Mouse (Mus musculus) v-Abl transformed pro-B cells (cell line): ENCODE results near the gene 4930558K02Rik.

Experiments
- in situ Hi-C, 2 experiments: fragments of 400-800 bp; cut with MboI; formaldehyde crosslinking; loops; one replicate each; pipeline ENCODE4 v1.15.1; 2025; ENCODE audit not compliant: unreplicated experiment in 2 of 2

4930558K02Rik gene

GRCm38 (mm10) chr1:161962465-161963377, 16.7 kb downstream of the 4930558K02Rik start:
- in situ Hi-C loops, result loop anchor here (5.0 to 25.0 kb wide), 6 partner anchors 70 to 1575 kb away; no protein-coding TSS in a partner anchor

GRCm38 (mm10) chr1:161957964-161958950, 21.2 kb downstream of the 4930558K02Rik start:
- in situ Hi-C loops, result loop anchor here in 1 of 2 experiments (25.0 kb wide), 2 partner anchors 721 to 1571 kb away; no protein-coding TSS in a partner anchor

GRCm38 (mm10) chr1:161955846-161956245, 23.6 kb downstream of the 4930558K02Rik start:
- in situ Hi-C loops, result loop anchor here in 1 of 2 experiments (25.0 kb wide), 2 partner anchors 719 to 1569 kb away; no protein-coding TSS in a partner anchor

GRCm38 (mm10) chr1:161952599-161952998, 26.8 kb downstream of the 4930558K02Rik start:
- in situ Hi-C loops, result loop anchor here in 1 of 2 experiments (25.0 kb wide), 2 partner anchors 715 to 1565 kb away; no protein-coding TSS in a partner anchor

GRCm38 (mm10) chr1:161951009-161951779, 28.2 kb downstream of the 4930558K02Rik start:
- in situ Hi-C loops, result loop anchor here in 1 of 2 experiments (25.0 kb wide), 2 partner anchors 714 to 1564 kb away; no protein-coding TSS in a partner anchor

GRCm38 (mm10) chr1:161942082-161942481, 37.4 kb downstream of the 4930558K02Rik start:
- in situ Hi-C loops, result no loop called here

GRCm38 (mm10) chr1:161932286-161932685, 47.1 kb downstream of the 4930558K02Rik start:
- in situ Hi-C loops, result no loop called here

GRCm38 (mm10) chr1:161931817-161932216, 47.6 kb downstream of the 4930558K02Rik start:
- in situ Hi-C loops, result no loop called here

- in situ Hi-C loops, result no loop called here
Observed at GRCm38 (mm10) chr1:161931313-161931712, 48.1 kb downstream of the 4930558K02Rik start.

GRCm38 (mm10) chr1:161927976-161928375, 51.5 kb downstream of the 4930558K02Rik start:
- in situ Hi-C loops, result no loop called here

GRCm38 (mm10) chr1:161925281-161925805, 54.1 kb downstream of the 4930558K02Rik start:
- in situ Hi-C loops, result no loop called here

GRCm38 (mm10) chr1:161924321-161924720, 55.1 kb downstream of the 4930558K02Rik start:
- in situ Hi-C loops, result no loop called here

- in situ Hi-C loops, result no loop called here
Observed at GRCm38 (mm10) chr1:161921928-161922327, 57.5 kb downstream of the 4930558K02Rik start.

GRCm38 (mm10) chr1:161920475-161921454, 58.7 kb downstream of the 4930558K02Rik start:
- in situ Hi-C loops, result no loop called here

GRCm38 (mm10) chr1:161919594-161919993, 59.8 kb downstream of the 4930558K02Rik start:
- in situ Hi-C loops, result no loop called here

GRCm38 (mm10) chr1:161918682-161919372, 60.6 kb downstream of the 4930558K02Rik start:
- in situ Hi-C loops, result no loop called here

GRCm38 (mm10) chr1:161917940-161918484, 61.4 kb downstream of the 4930558K02Rik start:
- in situ Hi-C loops, result no loop called here
